ENCODE assay signal across 15 mouse cellular contexts in genomic region chr19:46975997-46976396, GRCm38 (mm10). TPM values are rescaled to one million over a fixed set of nuclear protein-coding genes. Genes with fewer than 3 reads are reported as not detected.
DNase-seq lines count a peak whose midpoint lies in the region; ATAC-seq and TF ChIP-seq lines count a peak whose summit lies in the region.
"Had no signal": no experiment of that assay in that cellular context is flagged by ENCODE, and none has a peak within 500 bp of the region (broad histone marks: within the 10 kb centered on the region; RNA-seq: fewer than 3 reads in every experiment).

No protein-coding gene starts in this region.

- H3K27me3 ChIP-seq in heart, embryonic 13.5 days (replicated peaks), result no peaks in the 10 kb centered on the region
- H3K27me3 ChIP-seq in heart, embryonic 11.5 days (ENCODE audit: control insufficient read depth, insufficient read depth, low read length), result no peaks in the 10 kb centered on the region
- no peaks in the 10 kb centered on the region for H3K27me3 ChIP-seq in heart, postnatal 0 days (ENCODE audit: control insufficient read depth, insufficient read depth, low read length)
- no peaks in the 10 kb centered on the region for H3K27me3 ChIP-seq in liver, adult 2 months (ENCODE audit: control insufficient read depth, insufficient read depth, low read length)
- no peaks in the 10 kb centered on the region for H3K27me3 ChIP-seq in liver, postnatal 0 days (ENCODE audit: insufficient read depth, low read length)
- H3K27me3 ChIP-seq: forebrain, embryonic 13.5 days; hindbrain, embryonic 13.5 days had no signal

- H3K79me2 ChIP-seq in liver, adult 2 months (ENCODE audit: control insufficient read depth, insufficient read depth, low read length), result no peaks in the 10 kb centered on the region

- no peak overlapping the region for H3K9ac ChIP-seq in heart, embryonic 13.5 days
- no peak overlapping the region for H3K9ac ChIP-seq in heart, embryonic 11.5 days (ENCODE audit: low read depth, low read length)
- no peak overlapping the region for H3K9ac ChIP-seq in heart, postnatal 0 days (replicated peaks; ENCODE audit: low read depth, low read length)
- no peak overlapping the region for H3K9ac ChIP-seq in liver, adult 2 months (ENCODE audit: low read depth, low read length)
- H3K9ac ChIP-seq in liver, postnatal 0 days (replicated peaks), result no peak overlapping the region
- H3K9ac ChIP-seq: forebrain, embryonic 13.5 days; forebrain, postnatal 0 days; hindbrain, embryonic 13.5 days had no signal

- H3K4me2 ChIP-seq in heart, embryonic 13.5 days, result no peak overlapping the region
- H3K4me2 ChIP-seq in heart, embryonic 11.5 days, result no peak overlapping the region
- H3K4me2 ChIP-seq in heart, postnatal 0 days (ENCODE audit: low read depth, low read length), result no peak overlapping the region
- H3K4me2 ChIP-seq in liver, postnatal 0 days (ENCODE audit: low read depth, low read length), result no peak overlapping the region
- H3K4me2 ChIP-seq: forebrain, embryonic 13.5 days; hindbrain, embryonic 13.5 days had no signal

- H3K4me3 ChIP-seq in heart, embryonic 13.5 days, result no peak overlapping the region
- H3K4me3 ChIP-seq in heart, embryonic 11.5 days (ENCODE audit: low read depth, low read length), result no peak overlapping the region
- H3K4me3 ChIP-seq in heart, postnatal 0 days (ENCODE audit: low read depth, low read length), result no peak overlapping the region
- H3K4me3 ChIP-seq in liver, adult 2 months (ENCODE audit: insufficient read depth, low read depth, low read length), result no peak overlapping the region
- H3K4me3 ChIP-seq in liver, postnatal 0 days (ENCODE audit: low read depth, low read length), result no peak overlapping the region
- H3K4me3 ChIP-seq: embryonic facial prominence, embryonic 10.5 days; forebrain, embryonic 13.5 days; hindbrain, embryonic 13.5 days had no signal

- H3K4me1 ChIP-seq in heart, embryonic 13.5 days, result peaks cover 43% of the 10 kb centered on the region
- H3K4me1 ChIP-seq in heart, embryonic 11.5 days (ENCODE audit: control insufficient read depth, insufficient read depth, low read length), result peaks cover 11% of the 10 kb centered on the region
- H3K4me1 ChIP-seq in heart, postnatal 0 days (ENCODE audit: control insufficient read depth, insufficient read depth), result peaks cover 19% of the 10 kb centered on the region
- H3K4me1 ChIP-seq in liver, adult 2 months (ENCODE audit: control insufficient read depth, insufficient read depth, low read length), result peaks cover 26% of the 10 kb centered on the region
- peaks cover 21% of the 10 kb centered on the region for H3K4me1 ChIP-seq in liver, postnatal 0 days (ENCODE audit: insufficient read depth)

- no peak for ATAC-seq in heart, embryonic 13.5 days (ENCODE audit: extremely low read depth, insufficient number of reproducible peaks, low FRiP score, low TSS enrichment)
- no peak for ATAC-seq in heart, embryonic 11.5 days (replicated peaks; ENCODE audit: insufficient number of reproducible peaks, low FRiP score, low TSS enrichment)
- ATAC-seq in heart, postnatal 0 days (ENCODE audit: insufficient read depth, low read depth), result no peak
- no peak for ATAC-seq in liver, postnatal 0 days
- ATAC-seq: forebrain, embryonic 13.5 days; forebrain, postnatal 0 days; hindbrain, postnatal 0 days had no signal

- WGBS in heart, embryonic 13.5 days, result 73% methylated on average over 8 of the region's 8 CpGs
- 79% methylated on average over 8 of the region's 8 CpGs for WGBS in heart, embryonic 11.5 days (ENCODE audit: insufficient replicate concordance)
- WGBS in heart, postnatal 0 days, result 72% methylated on average over 8 of the region's 8 CpGs
- 25% methylated on average over 8 of the region's 8 CpGs for WGBS in liver, adult 2 months
- 73% methylated on average over 8 of the region's 8 CpGs for whole genome bisulfite sequencing in liver, postnatal 0 days (ENCODE audit: insufficient replicate concordance)

- H3K27ac ChIP-seq in heart, embryonic 13.5 days (replicated peaks), result peak overlapping the region; percentile 83
- no peak overlapping the region for H3K27ac ChIP-seq in heart, embryonic 11.5 days (ENCODE audit: low read depth, low read length)
- H3K27ac ChIP-seq in heart, postnatal 0 days (ENCODE audit: low read depth), result peak overlapping the region; percentile 77
- H3K27ac ChIP-seq in liver, adult 2 months (replicated peaks; ENCODE audit: insufficient read depth, low read depth, low read length), result peak overlapping the region; percentile 61
- H3K27ac ChIP-seq in liver, postnatal 0 days (ENCODE audit: low read depth), result no peak overlapping the region
- H3K27ac ChIP-seq: embryonic facial prominence, embryonic 10.5 days; forebrain, embryonic 13.5 days; hindbrain, embryonic 13.5 days; hindbrain, postnatal 0 days had no signal

- no peak for TF ChIP-seq POLR2A in liver, adult 2 months (IDR thresholded peaks at IDR 0.05; ENCODE audit: extremely low read depth, insufficient read depth, low read length)

- peak; percentile 0 for DNase-seq in heart, postnatal 0 days (ENCODE audit: low spot score)
- DNase-seq in heart, adult 18-20 months, result no peak
- no peak for DNase-seq in liver, adult 2 months (ENCODE audit: extremely low read depth, low read depth, low spot score)
- no peak for DNase-seq in liver, postnatal 0 days
- no peak for DNase-seq in left cerebral cortex, postnatal 14 days (ENCODE audit: low spot score in 2 of 2)
- DNase-seq: forebrain, postnatal 0 days had no signal

- intact Hi-C loops in left cerebral cortex, postnatal 14 days (cut with DNase I), result no loop called here

- no peaks in the 10 kb centered on the region for H3K36me3 ChIP-seq in heart, embryonic 13.5 days
- H3K36me3 ChIP-seq in heart, embryonic 11.5 days (ENCODE audit: control insufficient read depth, insufficient read depth, low read length), result no peaks in the 10 kb centered on the region
- H3K36me3 ChIP-seq in heart, postnatal 0 days (replicated peaks; ENCODE audit: control insufficient read depth, insufficient read depth, low read length), result no peaks in the 10 kb centered on the region
- no peaks in the 10 kb centered on the region for H3K36me3 ChIP-seq in liver, adult 2 months (ENCODE audit: control insufficient read depth, insufficient read depth, low read length)
- no peaks in the 10 kb centered on the region for H3K36me3 ChIP-seq in liver, postnatal 0 days (replicated peaks; ENCODE audit: insufficient read depth, low read length)
- H3K36me3 ChIP-seq: embryonic facial prominence, embryonic 10.5 days; hindbrain, embryonic 13.5 days had no signal

- TF ChIP-seq EP300 in heart, postnatal 0 days (IDR thresholded peaks at IDR 0.05; ENCODE audit: low read depth), result no peak
- no peak for TF ChIP-seq EP300 in liver, postnatal 0 days (IDR thresholded peaks at IDR 0.05; ENCODE audit: low read depth)

- H3K9me3 ChIP-seq in heart, embryonic 13.5 days, result no peaks in the 10 kb centered on the region
- no peaks in the 10 kb centered on the region for H3K9me3 ChIP-seq in heart, embryonic 11.5 days (replicated peaks; ENCODE audit: control insufficient read depth, low read length)
- H3K9me3 ChIP-seq in heart, postnatal 0 days (replicated peaks; ENCODE audit: control insufficient read depth, low read length), result no peaks in the 10 kb centered on the region
- H3K9me3 ChIP-seq in liver, postnatal 0 days (ENCODE audit: low read length), result no peaks in the 10 kb centered on the region
- H3K9me3 ChIP-seq: embryonic facial prominence, embryonic 10.5 days; forebrain, embryonic 13.5 days; hindbrain, embryonic 13.5 days had no signal

- no peak for TF ChIP-seq CTCF in heart, postnatal 0 days (IDR thresholded peaks at IDR 0.05; ENCODE audit: low read depth)
- TF ChIP-seq CTCF in liver, adult 2 months (IDR thresholded peaks at IDR 0.05; ENCODE audit: low read depth, low read length), result no peak
- TF ChIP-seq CTCF in liver, postnatal 0 days (IDR thresholded peaks at IDR 0.05; ENCODE audit: low read depth), result no peak

RNA-seq across cellular contexts. Expression of gene Ina, which starts 38.5 kb away (rescaled TPM):
- polyA plus RNA-seq in heart, embryonic 13.5 days (2015; fragmentation: Nextera tagmentation; extraction: Ambion mirVana), result 0.52 and 0.74 TPM in 2 replicates
- polyA plus RNA-seq in heart, embryonic 11.5 days (2014; fragmentation: Nextera tagmentation; extraction: Ambion mirVana), result 0.43 and 0.73 TPM in 2 replicates
- total RNA-seq in heart, postnatal 0 days (2014; rRNA removed; ENCODE audit: low replicate concordance), result not detected in 2 replicates
- not detected in 2 replicates for polyA plus RNA-seq in heart, postnatal 0 days (2015; fragmentation: Nextera tagmentation; extraction: Ambion mirVana)
- total RNA-seq in heart, adult 18-20 months (2021), result not detected
- under 0.01 TPM in 1 of 2 replicates, not detected in the other for total RNA-seq in liver, adult 2 months (2014; rRNA removed)
- polyA plus RNA-seq in liver, adult 2 months (2012; rRNA removed), result not detected in 2 replicates
- not detected in 2 replicates for polyA plus RNA-seq in liver, postnatal 0 days (2015; fragmentation: Nextera tagmentation; extraction: Ambion mirVana)
- total RNA-seq in left cerebral cortex, postnatal 14 days (2021), result 100 to 1,000 TPM; 177 to 184 TPM
- total RNA-seq: gastrocnemius, adult 18-20 months; gastrocnemius, postnatal 36 days; hematopoietic stem cell, adult 5-6 weeks had no signal

RNA-seq across cellular contexts. Expression of gene Nt5c2, which starts 39.0 kb away (rescaled TPM):
- 102 and 124 TPM in 2 replicates for polyA plus RNA-seq in heart, embryonic 13.5 days (2015; fragmentation: Nextera tagmentation; extraction: Ambion mirVana)
- 80.7 and 82.3 TPM in 2 replicates for polyA plus RNA-seq in heart, embryonic 11.5 days (2014; fragmentation: Nextera tagmentation; extraction: Ambion mirVana)
- total RNA-seq in heart, postnatal 0 days (2014; rRNA removed; ENCODE audit: low replicate concordance), result 33.9 and 48.1 TPM in 2 replicates
- 92.7 and 111 TPM in 2 replicates for polyA plus RNA-seq in heart, postnatal 0 days (2015; fragmentation: Nextera tagmentation; extraction: Ambion mirVana)
- 10 to 100 TPM; 63.6 to 64.0 TPM for total RNA-seq in heart, adult 18-20 months (2021)
- 12.6 and 14.8 TPM in 2 replicates for total RNA-seq in liver, adult 2 months (2014; rRNA removed)
- 7.4 and 7.5 TPM in 2 replicates for polyA plus RNA-seq in liver, adult 2 months (2012; rRNA removed)
- 30.2 and 36.1 TPM in 2 replicates for polyA plus RNA-seq in liver, postnatal 0 days (2015; fragmentation: Nextera tagmentation; extraction: Ambion mirVana)
- total RNA-seq in left cerebral cortex, postnatal 14 days (2021), result 10 to 100 TPM; 67.1 to 70.7 TPM

Comparison
In these comparisons a context has a peak if more than half of its experiments do, and no peak if none do; other contexts are left out.
1. H3K27ac ChIP-seq: peak in heart, embryonic 13.5 days (single experiment), heart, postnatal 0 days (single experiment) and liver, adult 2 months (single experiment); none in heart, embryonic 11.5 days (single experiment) and liver, postnatal 0 days (single experiment).